Mouse (Mus musculus) lung, postnatal 0 days (tissue): ENCODE data around the gene Fancc. TPM values are rescaled to one million over a fixed set of nuclear protein-coding genes. Genes with fewer than 3 reads are reported as not detected.

Experiments
- ATAC-seq: fragments of 200-750 bp; cut with Nextera tagmentation; 2 replicates; pipeline ENCODE4 v1.8.0; 2017; ENCODE audit warnings: moderate library complexity
- DNase-seq: peaks from one replicate; pipeline ENCODE4 v3.0.0-alpha.2; 2016; ENCODE audit warnings: low spot score
- H3K27ac ChIP-seq: fragments of 300-500 bp; sonication (generic); 2 replicates; pipeline ENCODE4 v1.5.1; 2014; ENCODE audit warnings: antibody characterized with exemption, mild to moderate bottlenecking, low read length, mixed read lengths
- H3K27me3 ChIP-seq: fragments of 300-500 bp; sonication (generic); replicated peaks from 2 replicates; pipeline ENCODE4 v1.6.1; 2014; ENCODE audit warnings: low read length, mixed read lengths; ENCODE audit not compliant: insufficient read depth
- H3K36me3 ChIP-seq: fragments of 300-500 bp; sonication (generic); 2 replicates; pipeline ENCODE4 v1.6.1; 2014; ENCODE audit warnings: low read length, mixed read lengths; ENCODE audit not compliant: insufficient read depth
- H3K4me1 ChIP-seq: fragments of 300-500 bp; sonication (generic); 2 replicates; pipeline ENCODE4 v1.6.1; 2014; ENCODE audit warnings: antibody characterized with exemption, low read depth, low read length, mixed read lengths; ENCODE audit not compliant: insufficient read depth
- H3K4me2 ChIP-seq: fragments of 300-500 bp; sonication (generic); replicated peaks from 2 replicates; pipeline ENCODE4 v1.6.1; 2014; ENCODE audit warnings: low read depth, mild to moderate bottlenecking, low read length, moderate library complexity, mixed read lengths
- H3K4me3 ChIP-seq: fragments of 300-500 bp; sonication (generic); 2 replicates; pipeline ENCODE4 v1.5.1; 2014; ENCODE audit warnings: low read depth, low read length
- H3K9ac ChIP-seq: fragments of 300-500 bp; sonication (generic); replicated peaks from 2 replicates; pipeline ENCODE4 v1.6.1; 2014; ENCODE audit warnings: low read depth, mild to moderate bottlenecking
- H3K9me3 ChIP-seq: fragments of 300-500 bp; sonication (generic); 2 replicates; pipeline ENCODE4 v1.6.1; 2016; ENCODE audit warnings: low read length, mixed read lengths
- CTCF ChIP-seq: IDR thresholded peaks from 2 replicates; pipeline ENCODE4 v1.5.1; 2016; ENCODE audit warnings: antibody characterized with exemption, mild to moderate bottlenecking
- EP300 ChIP-seq: IDR thresholded peaks from 2 replicates; pipeline ENCODE4 v1.6.1; 2016; ENCODE audit warnings: antibody characterized with exemption, mild to moderate bottlenecking, control low read depth
- WGBS: fragments of 180-500 bp; shearing (Covaris S2); extraction: QIAGEN DNeasy Blood & Tissue Kit; methylation state at CpG from one replicate; pipeline ENCODE4 v1.1.7; 2014; 5-methylcytosine and 5-hydroxymethylcytosine counted together
- polyA plus RNA-seq: library from polyadenylated mRNA; unstranded; fragments of >200 nt; fragmentation: Nextera tagmentation; extraction: Ambion mirVana; gene quantifications from 2 replicates; pipeline ENCODE4 v1.2.1, GENCODE M21; 2015

Fancc gene
- polyA plus RNA-seq, 1 experiment from 2014 or later = 26.0 TPM

DNA sequence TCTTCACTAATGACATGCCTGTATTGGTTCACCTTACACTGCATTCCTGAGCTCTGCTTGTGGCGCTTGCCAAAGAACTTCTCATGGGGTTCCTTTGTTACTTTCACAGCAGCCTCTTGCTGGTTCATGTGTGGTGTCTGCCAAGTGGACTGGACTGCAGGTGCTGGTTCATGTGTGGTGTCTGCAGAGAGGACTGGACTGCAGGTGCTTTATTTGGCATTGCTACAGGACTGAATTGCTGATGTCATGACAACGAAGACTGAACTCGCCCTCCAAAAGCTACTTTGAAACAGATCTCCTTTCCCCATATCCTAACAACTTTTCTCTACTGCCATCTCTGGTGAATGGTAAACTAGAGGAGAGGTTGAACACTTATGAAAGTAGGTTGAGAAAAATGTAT lies 112.3 kb downstream of the Fancc start:
- H3K27me3 ChIP-seq = no peaks in the 10 kb centered on the region
- H3K27ac ChIP-seq = no peak overlapping the region
- DNase-seq = no peak
- no peaks in the 10 kb centered on the region for H3K9me3 ChIP-seq
- no peak for ATAC-seq
- H3K4me1 ChIP-seq = no peaks in the 10 kb centered on the region
- WGBS = 92% methylated on average over 3 of the region's 3 CpGs
- no peak overlapping the region for H3K4me2 ChIP-seq
- no peaks in the 10 kb centered on the region for H3K36me3 ChIP-seq
- no peak overlapping the region for H3K4me3 ChIP-seq
- TF ChIP-seq CTCF (no peak), EP300 (no peak)
- H3K9ac ChIP-seq = no peak overlapping the region

DNA sequence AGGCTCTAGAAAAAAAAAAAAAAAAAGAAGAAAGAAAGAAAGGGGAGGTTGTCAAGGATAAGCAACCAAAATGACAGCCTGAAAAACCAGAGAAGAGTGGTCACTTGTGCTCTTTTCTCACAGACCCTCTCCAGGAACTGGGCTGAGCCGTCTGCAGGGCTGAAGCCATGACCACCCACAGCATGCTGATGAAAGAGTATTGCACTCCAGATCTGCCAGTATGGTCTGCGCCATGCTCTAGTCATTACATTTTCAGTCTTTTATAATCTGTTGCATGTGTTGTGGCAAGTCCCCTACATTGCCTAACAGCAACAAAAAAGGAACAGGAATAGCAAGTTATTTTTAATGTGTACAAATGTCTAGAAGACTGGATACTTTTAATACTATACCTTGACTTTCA lies 114.9 kb downstream of the Fancc start:
- H3K4me2 ChIP-seq = no peak overlapping the region
- H3K9me3 ChIP-seq = no peaks in the 10 kb centered on the region
- ATAC-seq (peak; percentile 40; the same call in 1 of the 2 replicates), DNase-seq (peak; percentile 61)
- H3K27ac ChIP-seq = no peak overlapping the region
- no peaks in the 10 kb centered on the region for H3K27me3 ChIP-seq
- no peaks in the 10 kb centered on the region for H3K36me3 ChIP-seq
- H3K9ac ChIP-seq = no peak overlapping the region
- TF ChIP-seq EP300 (no peak), CTCF (no peak)
- no peaks in the 10 kb centered on the region for H3K4me1 ChIP-seq
- no peak overlapping the region for H3K4me3 ChIP-seq
- 65% methylated on average over 2 of the region's 2 CpGs for WGBS

DNA sequence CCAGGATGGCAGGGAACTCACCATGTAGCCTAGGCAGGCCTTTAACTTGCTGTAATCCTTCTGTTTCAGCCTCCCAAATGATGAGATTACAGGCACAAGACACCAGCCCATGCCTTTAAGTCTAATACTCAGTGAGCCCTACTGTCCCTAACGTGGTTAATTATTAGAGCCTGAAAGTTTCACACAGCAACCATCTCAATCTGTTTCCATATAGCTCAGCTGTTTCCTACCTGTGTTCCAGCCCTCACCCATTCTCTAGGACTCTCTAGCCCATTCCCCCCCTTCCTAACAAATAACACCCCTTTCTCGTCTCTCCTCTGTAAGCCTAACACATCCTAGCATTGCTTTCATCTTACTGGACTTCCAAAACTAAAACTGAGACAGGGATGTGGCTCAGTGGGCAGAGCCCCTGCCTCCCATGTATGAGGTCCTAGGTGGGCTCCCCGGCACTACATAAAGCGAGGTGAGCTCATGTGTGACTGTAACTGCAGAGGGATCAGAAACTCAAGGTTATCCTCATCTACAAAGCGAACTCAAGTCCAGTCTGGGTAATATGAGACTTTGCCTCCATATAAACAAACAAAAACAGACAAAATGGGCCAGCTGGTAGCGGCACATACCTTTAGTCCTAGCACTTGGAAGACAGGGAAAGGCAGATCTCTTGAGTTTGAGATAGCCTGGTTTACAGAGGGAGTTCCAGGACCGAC lies 123.5 kb downstream of the Fancc start:
- Histone ChIP-seq H3K27me3 (no peaks in the 10 kb centered on the region), H3K36me3 (no peaks in the 10 kb centered on the region), H3K9ac (no peak overlapping the region), H3K4me3 (no peak overlapping the region), H3K9me3 (no peaks in the 10 kb centered on the region), H3K4me2 (no peak overlapping the region), H3K4me1 (no peaks in the 10 kb centered on the region), H3K27ac (no peak overlapping the region)
- TF ChIP-seq EP300 (no peak), CTCF (no peak)
- no peak for ATAC-seq
- DNase-seq = no peak
- WGBS = 79% methylated on average over 7 of the region's 7 CpGs

DNA sequence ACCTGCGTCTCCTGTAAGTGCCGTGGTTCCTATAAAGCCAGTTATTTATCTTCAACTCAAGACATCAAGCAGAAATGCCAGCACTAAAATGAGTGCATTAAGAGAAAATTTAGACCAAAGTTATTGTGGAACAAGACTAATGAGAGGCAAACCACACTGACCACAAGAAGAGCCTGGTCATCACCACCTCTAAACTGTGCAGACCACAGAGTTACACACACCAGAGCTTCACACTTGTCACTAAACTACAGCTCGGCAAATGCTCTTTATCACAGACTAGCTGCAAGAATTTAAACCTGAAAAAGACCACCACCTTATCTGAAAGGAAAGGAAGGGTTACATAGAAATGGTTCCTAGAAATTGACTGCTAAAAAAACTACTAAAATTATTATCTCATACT lies 135.3 kb downstream of the Fancc start:
- H3K27ac ChIP-seq = no peak overlapping the region
- TF ChIP-seq EP300 (no peak), CTCF (no peak)
- no peaks in the 10 kb centered on the region for H3K36me3 ChIP-seq
- H3K9ac ChIP-seq = no peak overlapping the region
- H3K27me3 ChIP-seq = no peaks in the 10 kb centered on the region
- WGBS = 66% methylated on average over 3 of the region's 3 CpGs
- H3K4me2 ChIP-seq = no peak overlapping the region
- H3K4me3 ChIP-seq = no peak overlapping the region
- ATAC-seq (no peak), DNase-seq (no peak)
- no peaks in the 10 kb centered on the region for H3K9me3 ChIP-seq
- no peaks in the 10 kb centered on the region for H3K4me1 ChIP-seq

DNA sequence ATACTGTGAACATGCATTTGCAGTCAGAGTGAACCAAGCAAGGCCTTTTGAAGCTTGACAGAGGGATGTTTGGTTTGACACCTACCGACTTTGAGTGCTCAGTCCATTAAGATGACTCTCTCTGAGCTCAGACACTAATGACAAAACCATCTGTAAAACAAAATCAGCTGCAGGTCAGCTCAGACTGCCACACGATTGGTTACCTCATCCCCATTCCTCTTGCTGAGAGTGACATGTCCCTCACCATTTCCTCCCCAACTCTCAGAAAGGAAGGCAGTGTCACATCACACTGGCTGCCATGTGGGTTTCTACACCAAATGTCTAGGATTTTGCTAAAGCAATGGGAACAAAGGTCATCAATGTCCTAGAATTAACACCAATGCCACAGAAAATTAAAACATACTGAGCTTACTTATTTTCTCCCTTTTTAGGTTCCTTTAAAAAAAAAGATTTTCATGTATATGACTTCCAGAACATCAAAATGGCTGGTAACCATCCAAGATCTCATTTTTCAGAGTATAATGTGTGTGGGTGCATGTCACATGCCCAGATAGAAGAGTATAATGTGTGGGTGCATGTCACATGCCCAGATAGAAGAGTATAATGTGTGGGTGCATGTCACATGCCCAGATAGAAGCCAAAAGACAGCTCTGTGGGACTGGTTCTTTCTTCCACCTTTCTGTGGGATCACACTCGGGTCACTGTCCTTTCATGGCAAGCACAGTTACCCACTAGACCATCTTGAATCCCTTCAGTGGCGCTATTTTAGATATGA lies 136.8 kb downstream of the Fancc start:
- no peaks in the 10 kb centered on the region for H3K36me3 ChIP-seq
- TF ChIP-seq CTCF = no peak
- TF ChIP-seq EP300 = no peak
- no peaks in the 10 kb centered on the region for H3K9me3 ChIP-seq
- H3K27ac ChIP-seq = no peak overlapping the region
- WGBS = 54% methylated on average over 4 of the region's 4 CpGs
- DNase-seq (peak; percentile 18), ATAC-seq (peak; percentile 68)
- no peak overlapping the region for H3K9ac ChIP-seq
- no peaks in the 10 kb centered on the region for H3K4me1 ChIP-seq
- no peak overlapping the region for H3K4me2 ChIP-seq
- no peaks in the 10 kb centered on the region for H3K27me3 ChIP-seq
- no peak overlapping the region for H3K4me3 ChIP-seq

DNA sequence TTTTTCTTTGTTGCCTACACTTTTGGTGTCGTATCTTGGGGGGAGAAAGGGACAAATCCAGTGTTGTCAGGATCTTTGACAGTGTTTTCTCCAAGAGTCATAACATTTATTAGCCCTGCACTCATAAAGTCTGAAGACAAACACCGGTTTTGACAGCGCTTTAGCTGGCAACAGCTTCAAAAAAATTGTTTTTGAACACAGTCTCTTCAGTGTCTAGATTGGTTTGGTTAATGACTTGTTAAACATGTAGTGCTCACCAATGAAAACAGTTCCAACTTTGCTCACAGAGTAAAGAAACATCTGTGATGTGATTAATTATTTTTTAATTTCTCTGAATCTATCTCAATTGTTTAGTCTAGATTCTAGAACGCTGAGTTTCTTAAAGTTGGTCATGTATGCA lies 137.7 kb downstream of the Fancc start:
- WGBS = 62% methylated on average over 4 of the region's 4 CpGs
- H3K27me3 ChIP-seq = no peaks in the 10 kb centered on the region
- ATAC-seq (peak; percentile 32; the same call in 1 of the 2 replicates), DNase-seq (no peak)
- H3K4me3 ChIP-seq = no peak overlapping the region
- no peaks in the 10 kb centered on the region for H3K4me1 ChIP-seq
- TF ChIP-seq EP300 (peak; percentile 18; the same call in 1 of the 2 replicates), CTCF (no peak)
- H3K27ac ChIP-seq = no peak overlapping the region
- H3K36me3 ChIP-seq = no peaks in the 10 kb centered on the region
- H3K4me2 ChIP-seq = no peak overlapping the region
- H3K9me3 ChIP-seq = no peaks in the 10 kb centered on the region
- no peak overlapping the region for H3K9ac ChIP-seq
